20 mouse cellular contexts compared by ENCODE assay signal in genomic region chr17:47749626-47750025, GRCm38 (mm10). TPM values are rescaled to one million over a fixed set of nuclear protein-coding genes. Genes with fewer than 3 reads are reported as not detected.
DNase-seq lines count a peak whose midpoint lies in the region; ATAC-seq and TF ChIP-seq lines count a peak whose summit lies in the region.
"Had no signal": no experiment of that assay in that cellular context is flagged by ENCODE, and none has a peak within 500 bp of the region (broad histone marks: within the 10 kb centered on the region; RNA-seq: fewer than 3 reads in every experiment).

No protein-coding gene starts in this region.

- no peak overlapping the region for H3K4me2 ChIP-seq in heart, embryonic 14.5 days (ENCODE audit: low read length)
- no peak overlapping the region for H3K4me2 ChIP-seq in midbrain, postnatal 0 days (ENCODE audit: low read depth, low read length, poor library complexity, severe bottlenecking)
- H3K4me2 ChIP-seq in liver, embryonic 11.5 days = no peak overlapping the region
- no peak overlapping the region for H3K4me2 ChIP-seq in stomach, postnatal 0 days (replicated peaks; ENCODE audit: low read depth)
- H3K4me2 ChIP-seq: embryonic facial prominence, embryonic 15.5 days; hindbrain, embryonic 12.5 days; limb, embryonic 12.5 days had no signal

- no peak for TF ChIP-seq EP300 in stomach, postnatal 0 days (optimal IDR thresholded peaks at IDR 0.05)

- no peak for TF ChIP-seq CTCF in midbrain, postnatal 0 days (IDR thresholded peaks at IDR 0.05)
- no peak for TF ChIP-seq CTCF in stomach, postnatal 0 days (IDR thresholded peaks at IDR 0.05; ENCODE audit: low read depth)

- peaks cover 13% of the 10 kb centered on the region; the same call in 1 of the 2 replicates for H3K36me3 ChIP-seq in heart, embryonic 14.5 days (ENCODE audit: control insufficient read depth, insufficient read depth, low read length)
- H3K36me3 ChIP-seq in midbrain, embryonic 10.5 days = no peaks in the 10 kb centered on the region
- H3K36me3 ChIP-seq in midbrain, postnatal 0 days (ENCODE audit: insufficient read depth, low read length) = no peaks in the 10 kb centered on the region
- H3K36me3 ChIP-seq in liver, embryonic 11.5 days (ENCODE audit: control insufficient read depth, insufficient read depth, low read length) = no peaks in the 10 kb centered on the region
- H3K36me3 ChIP-seq in stomach, postnatal 0 days (ENCODE audit: control insufficient read depth, insufficient read depth, low read length) = no peaks in the 10 kb centered on the region
- H3K36me3 ChIP-seq: embryonic facial prominence, embryonic 15.5 days; forebrain, embryonic 10.5 days; hindbrain, embryonic 12.5 days; limb, embryonic 12.5 days had no signal

- no peak for ATAC-seq in heart, embryonic 14.5 days (ENCODE audit: insufficient number of reproducible peaks, insufficient read depth, low FRiP score, low read depth)
- ATAC-seq in midbrain, postnatal 0 days (ENCODE audit: low FRiP score) = no peak
- ATAC-seq in liver, embryonic 11.5 days (replicated peaks; ENCODE audit: low FRiP score) = peak; percentile 74
- ATAC-seq in stomach, postnatal 0 days (ENCODE audit: low FRiP score, low TSS enrichment) = peak; percentile 8; the same call in 1 of the 2 replicates
- no peak for ATAC-seq in inflammation-experienced regulatory T-cells, adult 6 months

- peaks cover 6% of the 10 kb centered on the region; the same call in 1 of the 2 replicates for H3K9me3 ChIP-seq in heart, embryonic 14.5 days (ENCODE audit: control insufficient read depth, low read length)
- peaks cover 11% of the 10 kb centered on the region; the same call in 1 of the 2 replicates for H3K9me3 ChIP-seq in midbrain, embryonic 10.5 days (replicated peaks)
- no peaks in the 10 kb centered on the region for H3K9me3 ChIP-seq in midbrain, postnatal 0 days (ENCODE audit: low read length)
- no peaks in the 10 kb centered on the region; the same call in 1 of the 2 replicates for H3K9me3 ChIP-seq in liver, embryonic 11.5 days (ENCODE audit: control insufficient read depth, low read length)
- no peaks in the 10 kb centered on the region for H3K9me3 ChIP-seq in stomach, postnatal 0 days (ENCODE audit: control insufficient read depth, low read length)
- H3K9me3 ChIP-seq: embryonic facial prominence, embryonic 15.5 days had no signal

- DNase-seq in heart, postnatal 36 days = no peak
- DNase-seq in midbrain, embryonic 10.5 days (ENCODE audit: low spot score) = no peak
- no peak for DNase-seq in midbrain, postnatal 0 days (ENCODE audit: low spot score)
- DNase-seq in liver, embryonic 11.5 days (ENCODE audit: low spot score) = no peak
- DNase-seq in stomach, postnatal 0 days (ENCODE audit: low spot score) = no peak
- DNase-seq in right cerebral cortex, adult 18-20 months = no peak
- DNase-seq: cerebellum, postnatal 10 days; embryo, embryonic 11 days; right cerebral cortex, postnatal 25 days; thymus, postnatal 4 days had no signal

- peaks cover 24 to 37% of the 10 kb centered on the region in 2 experiments for H3K4me1 ChIP-seq in heart, embryonic 14.5 days (ENCODE audit: control insufficient read depth in 2 of 2, insufficient read depth in 2 of 2, low read length in 2 of 2)
- H3K4me1 ChIP-seq in midbrain, embryonic 10.5 days = peaks cover 9% of the 10 kb centered on the region; the same call in 1 of the 2 replicates
- no peaks in the 10 kb centered on the region for H3K4me1 ChIP-seq in midbrain, postnatal 0 days (ENCODE audit: insufficient read depth, low read length)
- peaks cover 41% of the 10 kb centered on the region for H3K4me1 ChIP-seq in liver, embryonic 11.5 days (replicated peaks; ENCODE audit: control insufficient read depth, insufficient read depth, low read length)
- H3K4me1 ChIP-seq in stomach, postnatal 0 days (replicated peaks; ENCODE audit: control insufficient read depth, insufficient read depth) = peaks cover 4% of the 10 kb centered on the region; the same call in 1 of the 2 replicates
- H3K4me1 ChIP-seq: hindbrain, embryonic 12.5 days; limb, embryonic 12.5 days had no signal

- intact Hi-C loops in heart, postnatal 36 days (cut with DNase I) = no loop called here

- H3K4me3 ChIP-seq in heart, embryonic 14.5 days (ENCODE audit: control insufficient read depth in 1 of 2, insufficient read depth in 1 of 2, low read depth in 1 of 2, low read length in 2 of 2) = no peak overlapping the region
- no peak overlapping the region for H3K4me3 ChIP-seq in midbrain, embryonic 10.5 days
- no peak overlapping the region for H3K4me3 ChIP-seq in midbrain, postnatal 0 days (ENCODE audit: low read depth, low read length)
- H3K4me3 ChIP-seq in liver, embryonic 11.5 days (ENCODE audit: low read depth, low read length) = no peak overlapping the region
- no peak overlapping the region for H3K4me3 ChIP-seq in stomach, postnatal 0 days (ENCODE audit: low read depth, low read length)
- H3K4me3 ChIP-seq: embryonic facial prominence, embryonic 15.5 days; forebrain, embryonic 10.5 days; hindbrain, embryonic 12.5 days; left cerebral cortex, adult 2 months; limb, embryonic 12.5 days had no signal

- no peak overlapping the region; the same call in 1 of the 2 replicates for H3K9ac ChIP-seq in heart, embryonic 14.5 days (ENCODE audit: low read length)
- H3K9ac ChIP-seq in midbrain, postnatal 0 days (replicated peaks; ENCODE audit: low read length, poor library complexity, severe bottlenecking) = no peak overlapping the region
- H3K9ac ChIP-seq in liver, embryonic 11.5 days (ENCODE audit: low read depth, low read length) = no peak overlapping the region
- no peak overlapping the region for H3K9ac ChIP-seq in stomach, postnatal 0 days (ENCODE audit: low read length)
- H3K9ac ChIP-seq: embryonic facial prominence, embryonic 15.5 days; hindbrain, embryonic 12.5 days; limb, embryonic 12.5 days had no signal

- no peaks in the 10 kb centered on the region for H3K27me3 ChIP-seq in heart, embryonic 14.5 days (ENCODE audit: control insufficient read depth, insufficient read depth, low read length)
- H3K27me3 ChIP-seq in midbrain, embryonic 10.5 days (ENCODE audit: low read depth, poor library complexity, severe bottlenecking) = no peaks in the 10 kb centered on the region
- no peaks in the 10 kb centered on the region for H3K27me3 ChIP-seq in midbrain, postnatal 0 days (ENCODE audit: insufficient read depth, low read length)
- H3K27me3 ChIP-seq in liver, embryonic 11.5 days (replicated peaks; ENCODE audit: control insufficient read depth, insufficient read depth, low read length) = no peaks in the 10 kb centered on the region
- no peaks in the 10 kb centered on the region for H3K27me3 ChIP-seq in stomach, postnatal 0 days (ENCODE audit: control insufficient read depth, insufficient read depth, low read length)
- H3K27me3 ChIP-seq: embryonic facial prominence, embryonic 15.5 days; hindbrain, embryonic 12.5 days; limb, embryonic 12.5 days had no signal

- H3K27ac ChIP-seq in heart, embryonic 14.5 days (replicated peaks in 1 of 2; ENCODE audit: control insufficient read depth in 1 of 2, insufficient read depth in 1 of 2, low read depth in 2 of 2, low read length in 2 of 2) = peak overlapping the region; percentile 40 to 72
- 0 out of 2 replicates have a peak overlapping the region, but pooled peaks have one; percentile 38 for H3K27ac ChIP-seq in midbrain, embryonic 10.5 days (replicated peaks)
- H3K27ac ChIP-seq in midbrain, postnatal 0 days (ENCODE audit: low read depth, low read length) = no peak overlapping the region
- H3K27ac ChIP-seq in liver, embryonic 11.5 days (ENCODE audit: low read depth, low read length) = 0 out of 2 replicates have a peak overlapping the region, but pooled peaks have one; percentile 54
- no peak overlapping the region for H3K27ac ChIP-seq in stomach, postnatal 0 days (replicated peaks)
- H3K27ac ChIP-seq: embryonic facial prominence, embryonic 15.5 days; hindbrain, embryonic 12.5 days; limb, embryonic 12.5 days had no signal

- WGBS in heart, embryonic 14.5 days = 75% methylated on average over 3 of the region's 3 CpGs
- 83% methylated on average over 3 of the region's 3 CpGs for WGBS in midbrain, embryonic 10.5 days
- 86% methylated on average over 3 of the region's 3 CpGs for WGBS in midbrain, postnatal 0 days
- WGBS in liver, embryonic 11.5 days = 55% methylated on average over 3 of the region's 3 CpGs
- 84% methylated on average over 3 of the region's 3 CpGs for WGBS in stomach, postnatal 0 days

RNA-seq across cellular contexts. Expression of gene Tfeb, which starts 12.8 kb away (rescaled TPM):
- 17.8 and 21.2 TPM in 2 replicates for polyA plus RNA-seq in heart, embryonic 14.5 days (2014; fragmentation: Nextera tagmentation; extraction: Ambion mirVana)
- total RNA-seq in heart, postnatal 36 days (2021) = 10 to 100 TPM; 39.9 to 44.8 TPM
- 1.9 and 2.3 TPM in 2 replicates for polyA plus RNA-seq in midbrain, embryonic 10.5 days (2016; fragmentation: Nextera tagmentation; extraction: Ambion mirVana)
- total RNA-seq in midbrain, postnatal 0 days (2014; rRNA removed) = 5.2 and 9.6 TPM in 2 replicates
- polyA plus RNA-seq in midbrain, postnatal 0 days (2015; fragmentation: Nextera tagmentation; extraction: Ambion mirVana) = 4.0 and 5.4 TPM in 2 replicates
- polyA plus RNA-seq in liver, embryonic 11.5 days (2014; fragmentation: Nextera tagmentation; extraction: Ambion mirVana) = 9.6 and 9.8 TPM in 2 replicates
- 10.4 and 13.8 TPM in 2 replicates for polyA plus RNA-seq in stomach, postnatal 0 days (2015; fragmentation: Nextera tagmentation; extraction: Ambion mirVana)
- polyA plus RNA-seq in inflammation-experienced regulatory T-cells, adult 6 months (2017; shearing (Covaris generic)) = 10 to 100 TPM in 1 of 3 experiments, 1 to 10 TPM in 2; 5.6 to 10.6 (median 6.5) TPM

RNA-seq across cellular contexts. Expression of gene Pgc, which starts 23.0 kb away (rescaled TPM):
- 0.15 TPM in 1 of 2 replicates, not detected in the other for polyA plus RNA-seq in heart, embryonic 14.5 days (2014; fragmentation: Nextera tagmentation; extraction: Ambion mirVana)
- total RNA-seq in heart, postnatal 36 days (2021) = not detected
- 0.19 TPM in 1 of 2 replicates, not detected in the other for polyA plus RNA-seq in midbrain, embryonic 10.5 days (2016; fragmentation: Nextera tagmentation; extraction: Ambion mirVana)
- total RNA-seq in midbrain, postnatal 0 days (2014; rRNA removed) = 0.27 and 1.5 TPM in 2 replicates
- polyA plus RNA-seq in midbrain, postnatal 0 days (2015; fragmentation: Nextera tagmentation; extraction: Ambion mirVana) = 0.19 TPM in 1 of 2 replicates, not detected in the other
- not detected in 2 replicates for polyA plus RNA-seq in liver, embryonic 11.5 days (2014; fragmentation: Nextera tagmentation; extraction: Ambion mirVana)
- 1,647 and 1,784 TPM in 2 replicates for polyA plus RNA-seq in stomach, postnatal 0 days (2015; fragmentation: Nextera tagmentation; extraction: Ambion mirVana)
- not detected for polyA plus RNA-seq in inflammation-experienced regulatory T-cells, adult 6 months (2017; shearing (Covaris generic))
- total RNA-seq: gastrocnemius, postnatal 4 days; layer of hippocampus, adult 8-10 months; left cerebral cortex, adult 2 months had no signal
- polyA plus RNA-seq: forebrain, embryonic 10.5 days; hindbrain, embryonic 12.5 days; limb, embryonic 12.5 days; neural tube, embryonic 14.5 days had no signal

RNA-seq across cellular contexts. Expression of gene Prickle4, which starts 55.1 kb away (rescaled TPM):
- 0.78 TPM in 1 of 2 replicates, not detected in the other for polyA plus RNA-seq in heart, embryonic 14.5 days (2014; fragmentation: Nextera tagmentation; extraction: Ambion mirVana)
- total RNA-seq in heart, postnatal 36 days (2021) = 1 to 10 TPM; 2.1 to 4.8 TPM
- polyA plus RNA-seq in midbrain, embryonic 10.5 days (2016; fragmentation: Nextera tagmentation; extraction: Ambion mirVana) = 0.35 and 0.44 TPM in 2 replicates
- 2.5 and 3.2 TPM in 2 replicates for total RNA-seq in midbrain, postnatal 0 days (2014; rRNA removed)
- polyA plus RNA-seq in midbrain, postnatal 0 days (2015; fragmentation: Nextera tagmentation; extraction: Ambion mirVana) = 2.2 and 3.2 TPM in 2 replicates
- polyA plus RNA-seq in liver, embryonic 11.5 days (2014; fragmentation: Nextera tagmentation; extraction: Ambion mirVana) = 0.44 and 1.7 TPM in 2 replicates
- polyA plus RNA-seq in stomach, postnatal 0 days (2015; fragmentation: Nextera tagmentation; extraction: Ambion mirVana) = 0.19 and 0.51 TPM in 2 replicates
- not detected for polyA plus RNA-seq in inflammation-experienced regulatory T-cells, adult 6 months (2017; shearing (Covaris generic))
- polyA plus RNA-seq: limb, embryonic 12.5 days had no signal

RNA-seq across cellular contexts. Expression of gene Gm21981, which starts 55.4 kb away (rescaled TPM):
- polyA plus RNA-seq in heart, embryonic 14.5 days (2014; fragmentation: Nextera tagmentation; extraction: Ambion mirVana) = 0.53 and 1.4 TPM in 2 replicates
- total RNA-seq in heart, postnatal 36 days (2021) = under 1 TPM; 0.50 to 0.70 TPM
- 0.44 and 0.48 TPM in 2 replicates for polyA plus RNA-seq in midbrain, embryonic 10.5 days (2016; fragmentation: Nextera tagmentation; extraction: Ambion mirVana)
- total RNA-seq in midbrain, postnatal 0 days (2014; rRNA removed) = 5.2 and 5.8 TPM in 2 replicates
- 0.56 and 0.90 TPM in 2 replicates for polyA plus RNA-seq in midbrain, postnatal 0 days (2015; fragmentation: Nextera tagmentation; extraction: Ambion mirVana)
- 0.22 and 0.49 TPM in 2 replicates for polyA plus RNA-seq in liver, embryonic 11.5 days (2014; fragmentation: Nextera tagmentation; extraction: Ambion mirVana)
- polyA plus RNA-seq in stomach, postnatal 0 days (2015; fragmentation: Nextera tagmentation; extraction: Ambion mirVana) = 0.16 TPM in 1 of 2 replicates, not detected in the other
- polyA plus RNA-seq in inflammation-experienced regulatory T-cells, adult 6 months (2017; shearing (Covaris generic)) = not detected

Comparison
In these comparisons a context has a peak if more than half of its experiments do, and no peak if none do; other contexts are left out.
1. H3K27ac ChIP-seq: peak in heart, embryonic 14.5 days (2 of 2), midbrain, embryonic 10.5 days (single experiment) and liver, embryonic 11.5 days (single experiment); none in midbrain, postnatal 0 days (single experiment) and stomach, postnatal 0 days (single experiment).
2. ATAC-seq: peak in liver, embryonic 11.5 days (single experiment) and stomach, postnatal 0 days (single experiment); none in heart, embryonic 14.5 days (single experiment), midbrain, postnatal 0 days (single experiment) and inflammation-experienced regulatory T-cells, adult 6 months (single experiment).
3. RNA of gene Pgc, which starts 23.0 kb away (polyA plus RNA-seq): 1,647 to 1,784 TPM in stomach, postnatal 0 days; 0.19 TPM in midbrain, embryonic 10.5 days, 0.19 TPM in midbrain, postnatal 0 days, 0.15 TPM in heart, embryonic 14.5 days, not detected in liver, embryonic 11.5 days and not detected in inflammation-experienced regulatory T-cells, adult 6 months; every median in the first group is over 1,000 times any median in the second.